Mouse (Mus musculus): ENCODE data around the gene Mcl1.
"Not testable (repeated sequence)": the region's sequence is repeated elsewhere in the genome, so short reads cannot be mapped to it uniquely, and the experiment has no call there.

Gene Mcl1

GRCm38 (mm10) chr3:95687524-95688421 is 29.2 kb downstream of the Mcl1 start, which contains the start of gene Adamtsl4:
Gene Adamtsl4 (minus strand): TSS chr3:95687917.
- DNase-seq: peak; percentile 41

GRCm38 (mm10) chr3:95689171-95689915 is 30.8 kb downstream of the Mcl1 start:
- DNase-seq: no peak

GRCm38 (mm10) chr3:95689940-95690339 is 31.4 kb downstream of the Mcl1 start:
- no peak for DNase-seq

GRCm38 (mm10) chr3:95690552-95690951 is 32.0 kb downstream of the Mcl1 start:
- DNase-seq: not testable (repeated sequence)

GRCm38 (mm10) chr3:95692677-95693076 is 34.1 kb downstream of the Mcl1 start:
- no peak for DNase-seq

GRCm38 (mm10) chr3:95693821-95694807 is 35.5 kb downstream of the Mcl1 start:
- DNase-seq: no peak

- DNase-seq: no peak
These were observed 36.5 kb downstream of the Mcl1 start for GRCm38 (mm10) chr3:95694808-95695703.

- DNase-seq: no peak
These were observed 37.2 kb downstream of the Mcl1 start for GRCm38 (mm10) chr3:95695796-95696195.

- DNase-seq: no peak
These were observed 37.8 kb downstream of the Mcl1 start for GRCm38 (mm10) chr3:95696360-95696759.

- no peak for DNase-seq
These were observed 39.7 kb downstream of the Mcl1 start for GRCm38 (mm10) chr3:95698286-95698685.

GRCm38 (mm10) chr3:95700233-95700681 is 41.7 kb downstream of the Mcl1 start:
- DNase-seq: no peak

- DNase-seq: no peak
These were observed 42.5 kb downstream of the Mcl1 start for GRCm38 (mm10) chr3:95701085-95701484.

GRCm38 (mm10) chr3:95701877-95702540 is 43.4 kb downstream of the Mcl1 start:
- DNase-seq: peak; percentile 45

- DNase-seq: no peak
These were observed 44.7 kb downstream of the Mcl1 start for GRCm38 (mm10) chr3:95703276-95703675.

GRCm38 (mm10) chr3:95704612-95705011 is 46.0 kb downstream of the Mcl1 start:
- DNase-seq: no peak

GRCm38 (mm10) chr3:95706273-95706672 is 47.7 kb downstream of the Mcl1 start:
- no peak for DNase-seq

- DNase-seq: no peak
These were observed 48.9 kb downstream of the Mcl1 start for GRCm38 (mm10) chr3:95707497-95707896.

GRCm38 (mm10) chr3:95709044-95709443 is 50.5 kb downstream of the Mcl1 start:
- no peak for DNase-seq

GRCm38 (mm10) chr3:95709967-95710366 is 51.4 kb downstream of the Mcl1 start:
- no peak for DNase-seq

All from right cerebral cortex, postnatal 4 days (tissue).